Mouse (Mus musculus): ENCODE measurements at regions not wholly inside any gene's neighbourhood (a gene's known extent, or its start where the extent isn't known, plus 50 kb on each side); places are given as distances from the start of the nearest gene placed in this dataset.

GRCm38 (mm10) chr5:148744676-148745391, 184.3 kb downstream of the Katnal1 start:
- DNase-seq (ENCODE audit: low spot score in 2 of 2): no peak

GRCm38 (mm10) chr5:148742158-148742835, 186.8 kb downstream of the Katnal1 start:
- DNase-seq (ENCODE audit: low spot score in 2 of 2): no peak

- no peak for DNase-seq (ENCODE audit: low spot score in 2 of 2)
Measured at GRCm38 (mm10) chr5:148741267-148742004, 187.7 kb downstream of the Katnal1 start.

- DNase-seq (ENCODE audit: low spot score in 2 of 2): peak; percentile 13 to 18
Measured at GRCm38 (mm10) chr5:148740366-148741266, 188.0 kb upstream of the Ubl3 start.

- no peak for DNase-seq (ENCODE audit: low spot score in 2 of 2)
Measured at GRCm38 (mm10) chr5:148739672-148740071, 187.1 kb upstream of the Ubl3 start.

GRCm38 (mm10) chr5:148739141-148739540, 186.6 kb upstream of the Ubl3 start:
- DNase-seq (ENCODE audit: low spot score in 2 of 2): no peak

- DNase-seq (ENCODE audit: low spot score in 2 of 2): no peak
Measured at GRCm38 (mm10) chr5:148729541-148729940, 177.0 kb upstream of the Ubl3 start.

GRCm38 (mm10) chr5:148728492-148728891, 175.9 kb upstream of the Ubl3 start:
- no peak for DNase-seq (ENCODE audit: low spot score in 2 of 2)

- DNase-seq (ENCODE audit: low spot score in 2 of 2): no peak
Measured at GRCm38 (mm10) chr5:148726442-148726841, 173.9 kb upstream of the Ubl3 start.

- no peak for DNase-seq (ENCODE audit: low spot score in 2 of 2)
Measured at GRCm38 (mm10) chr5:148724470-148724869, 171.9 kb upstream of the Ubl3 start.

- DNase-seq (ENCODE audit: low spot score in 2 of 2): no peak
Measured at GRCm38 (mm10) chr5:148723677-148724227, 171.2 kb upstream of the Ubl3 start.

GRCm38 (mm10) chr5:148720604-148721003, 168.0 kb upstream of the Ubl3 start:
- DNase-seq (ENCODE audit: low spot score in 2 of 2): no peak

- no peak for DNase-seq (ENCODE audit: low spot score in 2 of 2)
Measured at GRCm38 (mm10) chr5:148716633-148717032, 164.0 kb upstream of the Ubl3 start.

GRCm38 (mm10) chr5:148715218-148715991, 162.8 kb upstream of the Ubl3 start:
- no peak for DNase-seq (ENCODE audit: low spot score in 2 of 2)

GRCm38 (mm10) chr5:148714807-148715206, 162.2 kb upstream of the Ubl3 start:
- DNase-seq (ENCODE audit: low spot score in 2 of 2): no peak

- DNase-seq (ENCODE audit: low spot score in 2 of 2): no peak
Measured at GRCm38 (mm10) chr5:148713796-148714195, 161.2 kb upstream of the Ubl3 start.

GRCm38 (mm10) chr5:148713039-148713438, 160.4 kb upstream of the Ubl3 start:
- DNase-seq (ENCODE audit: low spot score in 2 of 2): no peak

- DNase-seq (ENCODE audit: low spot score in 2 of 2): no peak
Measured at GRCm38 (mm10) chr5:148711570-148711969, 159.0 kb upstream of the Ubl3 start.

GRCm38 (mm10) chr5:148709111-148709771, 156.7 kb upstream of the Ubl3 start:
- DNase-seq (ENCODE audit: low spot score in 2 of 2): no peak
